Mouse (Mus musculus): Measurements from ENCODE around the gene Ecel1. TPM values are rescaled to one million over a fixed set of nuclear protein-coding genes. Genes with fewer than 3 reads are reported as not detected.

Gene Ecel1
- total RNA-seq (2021) = not detected
- polyA plus RNA-seq (2012; rRNA removed) = 0.09 and 0.31 TPM in 2 replicates
- long read RNA-seq = 0 reads

DNA sequence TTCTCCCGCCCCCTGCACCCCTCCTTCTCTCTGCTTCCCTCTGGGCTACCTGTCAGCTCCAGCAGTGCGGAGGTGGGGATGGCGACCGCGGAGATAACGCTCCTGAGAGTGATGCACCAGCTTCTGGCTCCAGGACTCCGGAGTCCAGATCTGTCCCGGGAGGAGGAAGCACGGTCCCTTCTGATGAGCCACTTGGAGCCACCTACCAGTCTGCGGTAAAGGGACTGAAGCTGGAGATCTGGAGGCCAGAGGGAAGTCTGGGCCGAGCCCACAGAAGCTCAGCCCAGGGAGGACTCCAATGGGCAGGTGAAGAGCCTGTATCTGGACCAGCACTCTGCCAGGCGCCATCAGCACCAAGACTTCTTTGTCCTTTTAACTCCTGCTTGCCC, at the start of gene Ecel1:
Gene Ecel1, minus strand, starts transcription at position 323 of the 389 bp plus-strand sequence.
- no peak within 1 kb of the TSS for H3K4me3 ChIP-seq

DNA sequence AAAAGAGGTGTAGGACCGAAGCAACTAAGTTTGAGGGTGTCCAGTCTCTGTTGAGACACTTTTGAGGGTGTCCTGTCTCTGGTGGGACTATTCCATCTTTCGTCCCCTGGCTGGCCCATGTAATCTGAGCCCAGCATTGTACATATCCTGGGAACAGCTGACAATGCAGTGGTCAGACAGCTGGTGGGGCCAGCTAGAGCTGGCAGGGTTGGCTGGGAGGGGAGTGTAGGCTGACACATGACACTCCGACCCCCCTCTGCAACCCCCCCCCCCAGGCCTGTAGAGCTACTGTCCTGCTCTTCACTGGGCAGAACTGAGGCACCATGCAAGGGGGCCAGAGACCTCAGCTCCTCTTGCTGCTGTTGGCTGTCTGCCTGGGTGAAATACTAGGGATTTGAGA, 49.2 kb upstream of the Ecel1 start:
- H3K27me3 ChIP-seq (ENCODE audit: control insufficient read depth, insufficient read depth, low read length) = no peaks in the 10 kb centered on the region
- TF ChIP-seq EP300 (IDR thresholded peaks at IDR 0.05; ENCODE audit: insufficient read depth, low read depth, low read length) = no peak
- no peak for TF ChIP-seq CTCF (IDR thresholded peaks at IDR 0.05)
- TF ChIP-seq POLR2A (IDR thresholded peaks at IDR 0.05; ENCODE audit: insufficient read depth, low read depth, low read length) = no peak
- WGBS = 52% methylated on average over 3 of the region's 3 CpGs

More for the DNA sequence above, at the start of gene Ecel1:
- TF ChIP-seq POLR2A (IDR thresholded peaks at IDR 0.05; ENCODE audit: insufficient read depth, low read depth, low read length) (no peak), CTCF (IDR thresholded peaks at IDR 0.05) (no peak), EP300 (IDR thresholded peaks at IDR 0.05; ENCODE audit: insufficient read depth, low read depth, low read length) (no peak)
- peaks cover 25% of the 10 kb centered on the region for H3K27me3 ChIP-seq (ENCODE audit: control insufficient read depth, insufficient read depth, low read length)
- intact Hi-C loops (cut with DNase I) = no loop called here
- 2% methylated on average over 12 of the region's 12 CpGs for WGBS
- DNase-seq = no peak
- no peaks in the 10 kb centered on the region for H3K79me2 ChIP-seq (replicated peaks; ENCODE audit: control insufficient read depth, insufficient read depth, low read length)
- H3K9ac ChIP-seq (ENCODE audit: low read depth, low read length) = no peak within 1 kb of the TSS
- H3K27ac ChIP-seq = no peak within 1 kb of the TSS
- no peaks in the 10 kb centered on the region for H3K4me1 ChIP-seq (ENCODE audit: control insufficient read depth, insufficient read depth, low read length)
- no peaks in the 10 kb centered on the region for H3K36me3 ChIP-seq (ENCODE audit: control insufficient read depth, insufficient read depth, low read length)

DNA sequence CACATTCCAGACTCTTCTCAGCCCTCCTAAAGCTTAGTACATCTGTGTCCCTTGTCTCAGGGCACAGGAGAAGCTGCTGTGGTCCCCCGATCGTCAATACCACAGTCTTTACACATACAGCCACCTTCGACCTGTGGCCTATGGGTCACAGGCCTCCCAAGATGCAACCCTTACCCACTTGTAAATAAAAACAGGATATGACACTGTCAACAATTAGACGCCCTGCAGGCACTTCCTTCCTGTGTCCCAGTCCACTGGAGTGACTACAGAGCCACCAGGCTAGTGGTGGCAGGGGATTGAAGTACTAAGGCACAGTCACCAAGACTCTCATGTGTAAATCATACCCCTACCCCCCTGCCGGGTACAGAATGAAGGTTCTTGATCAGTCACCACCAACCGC, 48.7 kb upstream of the Ecel1 start:
- no peaks in the 10 kb centered on the region for H3K79me2 ChIP-seq (replicated peaks; ENCODE audit: control insufficient read depth, insufficient read depth, low read length)
- H3K9ac ChIP-seq (ENCODE audit: low read depth, low read length) = no peak overlapping the region
- H3K27ac ChIP-seq = no peak overlapping the region
- H3K27me3 ChIP-seq (ENCODE audit: control insufficient read depth, insufficient read depth, low read length) = no peaks in the 10 kb centered on the region
- no peak for TF ChIP-seq EP300 (IDR thresholded peaks at IDR 0.05; ENCODE audit: insufficient read depth, low read depth, low read length)
- TF ChIP-seq POLR2A (IDR thresholded peaks at IDR 0.05; ENCODE audit: insufficient read depth, low read depth, low read length) = no peak
- TF ChIP-seq CTCF (IDR thresholded peaks at IDR 0.05) = no peak
- WGBS = 61% methylated on average over 6 of the region's 6 CpGs
- H3K36me3 ChIP-seq (ENCODE audit: control insufficient read depth, insufficient read depth, low read length) = no peaks in the 10 kb centered on the region
- no peak for DNase-seq
- intact Hi-C loops (cut with DNase I) = no loop called here
- H3K4me1 ChIP-seq (ENCODE audit: control insufficient read depth, insufficient read depth, low read length) = no peaks in the 10 kb centered on the region
- no peak overlapping the region for H3K4me3 ChIP-seq

More for the DNA sequence above, 49.2 kb upstream of the Ecel1 start:
- Histone ChIP-seq H3K79me2 (replicated peaks; ENCODE audit: control insufficient read depth, insufficient read depth, low read length) (no peaks in the 10 kb centered on the region), H3K4me3 (no peak overlapping the region), H3K9ac (ENCODE audit: low read depth, low read length) (no peak overlapping the region), H3K27ac (no peak overlapping the region), H3K4me1 (ENCODE audit: control insufficient read depth, insufficient read depth, low read length) (no peaks in the 10 kb centered on the region), H3K36me3 (ENCODE audit: control insufficient read depth, insufficient read depth, low read length) (no peaks in the 10 kb centered on the region)
- no peak for DNase-seq
- intact Hi-C loops (cut with DNase I) = no loop called here

DNA sequence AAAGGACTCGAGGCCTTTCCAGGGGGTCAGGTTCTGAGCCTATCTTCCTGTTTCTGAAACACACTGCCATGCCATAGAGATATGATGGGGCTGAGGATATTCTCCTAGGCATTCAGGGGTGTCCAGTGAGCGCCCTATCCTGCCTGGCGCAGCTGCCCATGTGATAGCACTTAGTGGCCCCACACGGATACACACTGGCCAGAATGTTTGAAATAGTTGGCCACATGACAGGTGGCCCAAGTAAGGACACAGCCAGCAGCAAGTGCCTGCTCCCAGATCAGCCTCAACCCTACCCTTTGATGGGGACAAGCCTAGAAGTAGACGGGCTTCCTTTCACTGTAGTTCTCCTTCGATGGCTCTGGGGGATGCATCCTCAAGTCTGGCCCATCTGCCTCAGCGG, 48.1 kb upstream of the Ecel1 start, which contains the start of gene Chrng:
Gene Chrng, plus strand, starts transcription at position 193 of the 400 bp plus-strand sequence.
- H3K4me1 ChIP-seq (ENCODE audit: control insufficient read depth, insufficient read depth, low read length) = no peaks in the 10 kb centered on the region
- H3K9ac ChIP-seq (ENCODE audit: low read depth, low read length) = no peak within 1 kb of the TSS
- no peaks in the 10 kb centered on the region for H3K27me3 ChIP-seq (ENCODE audit: control insufficient read depth, insufficient read depth, low read length)
- no peak within 1 kb of the TSS for H3K4me3 ChIP-seq
- 86% methylated on average over 7 of the region's 7 CpGs for WGBS
- H3K79me2 ChIP-seq (replicated peaks; ENCODE audit: control insufficient read depth, insufficient read depth, low read length) = no peaks in the 10 kb centered on the region
- no peaks in the 10 kb centered on the region for H3K36me3 ChIP-seq (ENCODE audit: control insufficient read depth, insufficient read depth, low read length)
- no peak for DNase-seq
- no peak within 1 kb of the TSS for H3K27ac ChIP-seq
- TF ChIP-seq EP300 (IDR thresholded peaks at IDR 0.05; ENCODE audit: insufficient read depth, low read depth, low read length) (no peak), POLR2A (IDR thresholded peaks at IDR 0.05; ENCODE audit: insufficient read depth, low read depth, low read length) (no peak), CTCF (IDR thresholded peaks at IDR 0.05) (no peak)
- intact Hi-C loops (cut with DNase I) = no loop called here

DNA sequence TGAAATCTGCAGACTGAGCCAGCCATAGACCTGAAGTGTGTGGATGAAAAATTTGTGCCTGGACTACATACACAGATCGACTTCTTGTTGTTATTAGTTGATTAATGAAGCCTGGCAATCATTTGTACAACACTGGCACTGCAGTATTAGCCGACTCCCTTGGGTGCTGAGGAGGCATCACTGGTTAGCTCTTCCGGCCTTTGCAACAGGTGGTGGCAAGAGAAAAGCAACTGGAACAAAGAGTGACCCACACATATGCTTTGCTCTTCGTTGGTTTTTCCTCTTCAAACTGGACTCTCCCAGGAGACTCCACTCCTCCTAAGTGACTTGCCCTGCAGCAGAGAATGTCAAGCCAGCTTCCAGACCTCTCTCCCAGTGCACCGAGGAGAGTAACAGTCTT, 47.5 kb upstream of the Ecel1 start:
- no peak for DNase-seq
- no peak overlapping the region for H3K9ac ChIP-seq (ENCODE audit: low read depth, low read length)
- no peaks in the 10 kb centered on the region for H3K79me2 ChIP-seq (replicated peaks; ENCODE audit: control insufficient read depth, insufficient read depth, low read length)
- H3K4me1 ChIP-seq (ENCODE audit: control insufficient read depth, insufficient read depth, low read length) = no peaks in the 10 kb centered on the region
- H3K27me3 ChIP-seq (ENCODE audit: control insufficient read depth, insufficient read depth, low read length) = no peaks in the 10 kb centered on the region
- no peak overlapping the region for H3K27ac ChIP-seq
- no peaks in the 10 kb centered on the region for H3K36me3 ChIP-seq (ENCODE audit: control insufficient read depth, insufficient read depth, low read length)
- 77% methylated on average over 5 of the region's 5 CpGs for WGBS
- intact Hi-C loops (cut with DNase I) = no loop called here
- H3K4me3 ChIP-seq = no peak overlapping the region
- TF ChIP-seq POLR2A (IDR thresholded peaks at IDR 0.05; ENCODE audit: insufficient read depth, low read depth, low read length) = no peak
- no peak for TF ChIP-seq EP300 (IDR thresholded peaks at IDR 0.05; ENCODE audit: insufficient read depth, low read depth, low read length)
- TF ChIP-seq CTCF (IDR thresholded peaks at IDR 0.05) = no peak

DNA sequence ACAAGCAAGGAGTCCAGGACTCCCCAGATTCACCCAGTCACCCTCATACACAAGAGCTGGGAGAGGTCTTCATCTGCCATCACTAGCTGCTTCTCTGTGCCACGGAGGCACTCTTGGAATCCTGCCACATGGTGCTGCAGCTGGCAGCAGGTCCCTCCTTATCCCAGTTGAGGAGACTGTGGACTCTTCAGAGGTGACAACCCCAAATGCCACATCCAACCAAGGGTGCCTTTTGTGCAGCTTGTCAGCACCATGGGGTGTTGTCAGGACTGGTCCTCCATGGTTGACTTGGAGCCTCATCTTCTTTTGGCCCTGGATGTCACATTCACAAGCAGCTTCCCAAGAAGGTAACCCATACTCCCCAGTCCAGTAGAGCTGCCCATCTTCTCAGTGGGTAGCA, 45.5 kb upstream of the Ecel1 start:
- intact Hi-C loops (cut with DNase I) = no loop called here
- Histone ChIP-seq H3K9ac (ENCODE audit: low read depth, low read length) (no peak overlapping the region), H3K27ac (no peak overlapping the region), H3K4me1 (ENCODE audit: control insufficient read depth, insufficient read depth, low read length) (no peaks in the 10 kb centered on the region), H3K27me3 (ENCODE audit: control insufficient read depth, insufficient read depth, low read length) (no peaks in the 10 kb centered on the region), H3K36me3 (ENCODE audit: control insufficient read depth, insufficient read depth, low read length) (no peaks in the 10 kb centered on the region), H3K4me3 (no peak overlapping the region), H3K79me2 (replicated peaks; ENCODE audit: control insufficient read depth, insufficient read depth, low read length) (no peaks in the 10 kb centered on the region)
- WGBS = 35% methylated on average over 1 of the region's 1 CpGs
- DNase-seq = no peak
- TF ChIP-seq POLR2A (IDR thresholded peaks at IDR 0.05; ENCODE audit: insufficient read depth, low read depth, low read length) = no peak
- TF ChIP-seq EP300 (IDR thresholded peaks at IDR 0.05; ENCODE audit: insufficient read depth, low read depth, low read length) = no peak
- TF ChIP-seq CTCF (IDR thresholded peaks at IDR 0.05) = no peak
